Mouse (Mus musculus) MEL-GATA-1-ER (cell line): ENCODE data around the gene Cpsf2.

Source experiments
- DNase-seq: peaks from one replicate; pipeline ENCODE4 v3.0.0-alpha.2; 2012; ENCODE audit warnings: low read depth; ENCODE audit errors: extremely low read depth

Gene Cpsf2

DNA sequence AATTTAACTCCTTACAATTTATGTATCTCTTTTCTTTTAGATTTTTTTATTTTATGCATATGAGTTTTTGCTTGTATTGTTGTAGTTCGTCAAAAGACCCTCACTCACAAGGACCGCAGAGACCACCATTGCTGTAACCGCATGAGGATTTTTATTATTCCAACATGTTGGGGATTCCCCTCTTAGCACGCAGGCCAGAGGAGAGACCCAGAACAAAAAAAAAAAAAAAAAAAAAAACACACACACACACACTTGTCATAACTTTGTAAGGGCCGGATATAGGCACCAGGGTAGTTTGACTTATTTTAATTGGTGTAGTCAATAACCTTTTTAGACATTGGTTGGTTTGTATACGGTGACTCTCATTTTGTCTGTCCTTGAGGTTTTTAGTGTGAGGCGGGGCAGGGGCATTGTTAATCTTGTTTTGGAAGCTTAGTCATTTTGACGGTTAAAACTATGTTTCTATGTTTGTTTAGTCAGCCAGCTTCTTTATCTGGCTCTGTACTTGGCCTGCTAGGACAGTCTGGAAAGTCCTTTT lies 3.5 kb downstream of the Cpsf2 start:
- DNase-seq: peak; percentile 85

DNA sequence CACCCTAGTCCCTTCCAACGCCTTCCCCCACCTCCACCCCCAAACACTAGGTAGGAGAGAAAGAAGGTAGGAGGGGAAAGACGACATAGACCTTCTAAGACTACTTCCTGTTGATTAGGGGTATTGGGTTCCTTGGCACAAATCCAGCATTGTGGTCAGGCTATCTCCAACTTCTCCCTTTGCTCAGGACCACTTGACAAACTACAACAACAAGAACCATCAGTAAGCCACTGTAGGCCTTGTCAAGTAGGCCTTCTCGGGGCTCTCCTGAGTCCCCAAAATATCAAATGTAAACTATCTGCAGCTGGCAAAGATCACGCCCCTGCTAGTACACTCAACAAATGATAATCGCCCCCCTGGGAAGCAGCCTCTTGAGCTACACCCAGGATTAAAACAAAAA lies 4.5 kb downstream of the Cpsf2 start:
- peak; percentile 100 for DNase-seq

DNA sequence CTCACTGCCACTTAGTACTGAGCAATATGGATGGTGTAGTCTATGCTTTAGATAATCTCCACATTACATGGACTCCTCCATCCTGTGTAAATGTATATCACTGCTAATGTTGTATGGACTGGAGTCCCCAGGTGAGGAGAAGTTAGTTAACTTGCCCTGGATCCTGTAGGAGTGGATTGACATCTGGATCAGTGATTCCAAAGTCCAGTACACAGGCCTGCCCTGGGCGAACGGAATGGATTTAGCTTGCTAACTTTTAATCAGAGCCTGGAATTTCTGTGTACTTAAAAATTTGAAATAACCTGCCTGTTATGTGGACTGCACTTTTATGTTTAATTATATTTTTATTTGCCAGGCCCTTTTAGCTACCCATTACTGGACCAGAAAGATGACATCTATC lies 5.8 kb downstream of the Cpsf2 start:
- no peak for DNase-seq

DNA sequence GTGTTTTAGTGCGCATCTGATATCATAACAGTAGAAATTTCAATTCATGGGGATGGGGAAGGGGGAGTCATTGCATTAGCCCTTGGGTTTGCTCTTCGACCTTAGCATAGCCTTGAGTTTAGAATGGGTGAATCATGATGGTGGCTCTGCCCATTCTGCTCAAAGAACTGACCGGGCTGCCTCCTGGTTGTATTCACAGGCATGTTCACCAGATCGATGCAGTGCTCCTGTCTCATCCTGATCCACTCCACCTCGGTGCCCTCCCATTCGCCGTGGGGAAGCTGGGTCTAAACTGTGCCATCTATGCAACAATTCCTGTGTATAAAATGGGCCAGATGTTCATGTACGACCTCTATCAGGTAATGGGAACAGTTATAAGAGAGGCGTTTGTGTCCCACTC lies 7.2 kb downstream of the Cpsf2 start:
- no peak for DNase-seq

DNA sequence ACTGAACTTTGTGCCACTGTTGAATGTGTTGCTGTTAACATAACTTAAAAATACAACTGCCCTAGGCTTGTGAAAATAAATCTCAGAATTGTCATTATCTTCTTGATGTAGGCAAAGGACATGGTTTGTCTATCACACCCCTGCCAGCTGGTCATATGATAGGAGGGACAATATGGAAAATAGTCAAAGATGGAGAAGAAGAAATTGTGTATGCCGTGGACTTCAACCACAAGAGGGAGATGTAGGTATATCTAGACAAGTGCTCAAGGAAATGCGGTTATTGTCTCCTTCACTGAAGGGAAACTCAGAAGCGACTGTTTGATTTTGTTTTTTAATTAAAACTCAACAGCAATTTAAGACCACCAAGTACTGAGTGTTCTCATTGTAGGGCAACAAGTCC lies 9.3 kb downstream of the Cpsf2 start:
- peak; percentile 26 for DNase-seq

DNA sequence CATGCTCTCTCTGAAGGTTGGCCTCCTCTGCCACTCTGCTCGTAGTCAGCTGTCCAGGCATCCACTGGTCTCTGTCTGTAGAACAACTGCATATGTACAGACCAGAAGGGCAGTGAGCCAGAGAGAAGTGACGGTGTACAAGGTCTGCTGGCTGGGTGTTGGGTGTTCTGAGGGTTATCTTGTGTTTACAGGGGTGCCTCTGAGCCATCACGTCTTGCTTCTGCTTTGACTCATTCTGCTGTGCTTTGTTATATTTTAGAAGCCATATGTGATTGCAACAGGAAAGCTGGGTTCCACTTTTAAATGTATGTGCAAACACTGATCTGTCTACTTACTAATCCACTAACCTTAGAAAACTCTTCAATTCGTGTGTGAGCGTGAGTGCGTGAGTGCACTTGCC lies 11.9 kb downstream of the Cpsf2 start:
- no peak for DNase-seq

DNA sequence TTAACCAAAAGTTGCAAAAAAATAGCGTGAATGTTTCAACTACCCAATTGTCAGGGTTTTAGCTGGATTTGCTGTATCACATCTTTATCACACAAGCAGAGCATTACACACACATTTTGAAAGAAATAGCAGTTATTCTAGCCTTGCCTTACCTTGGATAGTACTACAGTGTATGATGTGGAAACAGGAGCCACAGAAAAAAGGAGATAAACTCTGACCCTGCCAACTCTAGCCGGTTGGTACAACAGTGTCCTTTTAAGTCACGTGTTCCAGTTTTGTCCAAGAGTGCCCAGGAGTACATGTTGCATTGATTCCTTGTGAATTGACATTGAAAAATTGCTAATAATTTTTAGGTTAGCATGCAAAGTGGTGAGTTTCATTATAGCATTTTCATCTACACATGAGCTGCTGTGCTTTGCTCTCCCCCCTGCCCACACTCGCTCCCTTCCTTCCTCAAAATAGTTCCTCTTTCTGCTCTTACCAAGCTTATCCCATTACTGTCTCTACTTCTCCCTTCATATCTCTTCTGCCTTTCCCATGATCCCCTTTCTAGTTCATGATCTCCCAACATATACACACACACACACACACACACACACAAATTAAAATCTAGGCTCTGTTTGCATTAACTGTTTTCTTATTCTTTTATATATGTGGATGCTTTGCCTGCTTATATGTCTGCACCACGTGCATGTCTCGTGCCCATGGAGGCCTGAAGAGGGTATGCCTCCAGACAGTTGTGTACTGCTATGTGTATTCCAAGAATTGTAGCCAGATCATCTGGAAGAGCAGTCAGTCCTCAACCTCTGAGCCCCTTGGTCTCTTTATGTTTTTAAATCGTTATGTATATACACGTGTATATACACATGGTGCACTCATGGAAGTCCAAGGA lies 19.0 kb downstream of the Cpsf2 start:
- DNase-seq: peak; percentile 92

DNA sequence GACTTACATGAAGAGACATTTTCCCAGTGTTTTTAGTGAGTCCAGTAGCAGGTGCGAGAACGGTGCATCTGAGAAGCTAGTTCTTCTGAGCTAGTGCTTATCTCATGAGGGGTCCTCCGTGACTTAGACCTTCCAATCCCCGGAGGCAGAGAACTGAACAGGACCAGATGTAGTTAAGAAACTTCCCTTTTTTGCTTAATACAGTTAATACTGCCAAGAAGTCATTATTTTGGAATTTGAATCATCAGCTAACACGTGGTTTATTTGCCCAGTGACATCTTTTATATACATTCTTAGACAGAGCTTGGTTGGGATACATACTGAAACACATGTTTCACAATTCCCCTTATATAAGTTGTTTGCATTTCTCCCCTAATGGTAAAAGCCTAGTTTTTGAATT lies 23.1 kb downstream of the Cpsf2 start:
- DNase-seq: peak; percentile 75

DNA sequence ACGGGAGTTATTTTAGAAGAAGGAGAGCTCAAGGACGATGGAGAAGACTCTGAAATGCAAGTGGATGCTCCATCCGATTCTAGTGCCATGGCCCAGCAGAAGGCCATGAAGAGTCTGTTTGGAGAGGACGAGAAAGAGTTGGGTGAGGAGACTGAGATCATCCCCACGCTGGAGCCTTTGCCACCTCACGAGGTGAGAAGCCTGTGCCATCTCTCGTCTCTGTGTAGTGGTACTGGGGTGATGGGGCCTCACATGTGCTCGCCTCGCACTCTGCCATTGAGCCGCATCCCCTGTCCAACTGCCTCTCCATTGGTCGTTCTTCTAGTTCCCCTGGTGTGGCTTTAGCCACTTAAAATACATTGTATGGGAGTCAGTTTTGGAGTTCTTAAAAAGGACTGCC lies 25.0 kb downstream of the Cpsf2 start:
- no peak for DNase-seq

DNA sequence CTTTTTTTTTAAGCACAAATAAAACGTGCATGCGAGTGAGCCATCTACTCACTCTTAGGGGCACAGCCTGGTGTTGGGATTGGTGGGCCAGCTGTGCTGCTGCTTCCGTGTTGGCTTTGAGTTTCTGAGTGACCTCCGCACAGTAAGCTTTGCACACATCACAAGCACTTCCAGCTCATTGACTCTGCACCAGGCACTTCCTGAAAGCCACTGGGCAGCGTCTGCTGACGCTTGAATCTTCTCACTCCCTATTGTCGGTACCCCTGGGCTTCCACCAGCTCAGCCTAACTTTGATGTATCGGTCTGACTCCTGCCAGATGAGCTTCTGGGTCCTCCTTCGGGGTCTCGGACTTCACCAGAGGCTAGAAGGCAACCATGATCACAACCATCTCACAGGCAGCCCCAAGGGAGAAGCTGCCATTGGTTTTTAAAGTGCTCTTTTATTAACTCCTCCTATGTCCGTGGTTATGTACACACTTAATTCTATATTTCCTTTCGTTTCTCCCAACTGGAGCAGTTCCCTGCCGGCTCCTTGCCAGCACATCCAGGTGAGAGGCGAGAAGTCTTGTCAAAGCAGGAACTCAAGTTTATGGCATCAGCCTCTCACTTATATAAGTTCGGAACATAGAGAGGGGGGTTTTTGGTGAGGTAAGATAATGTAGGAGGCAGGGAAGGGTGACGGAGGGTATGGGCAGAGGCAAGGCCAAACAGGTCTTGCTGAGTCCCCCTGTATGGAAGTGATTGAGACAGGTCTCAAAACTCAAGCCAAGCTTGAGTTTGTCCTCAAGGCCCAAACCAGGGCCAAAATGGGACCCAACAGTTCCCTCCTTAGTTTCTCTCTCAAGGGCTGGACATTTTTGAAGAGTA lies 32.6 kb downstream of the Cpsf2 start:
- no peak for DNase-seq

DNA sequence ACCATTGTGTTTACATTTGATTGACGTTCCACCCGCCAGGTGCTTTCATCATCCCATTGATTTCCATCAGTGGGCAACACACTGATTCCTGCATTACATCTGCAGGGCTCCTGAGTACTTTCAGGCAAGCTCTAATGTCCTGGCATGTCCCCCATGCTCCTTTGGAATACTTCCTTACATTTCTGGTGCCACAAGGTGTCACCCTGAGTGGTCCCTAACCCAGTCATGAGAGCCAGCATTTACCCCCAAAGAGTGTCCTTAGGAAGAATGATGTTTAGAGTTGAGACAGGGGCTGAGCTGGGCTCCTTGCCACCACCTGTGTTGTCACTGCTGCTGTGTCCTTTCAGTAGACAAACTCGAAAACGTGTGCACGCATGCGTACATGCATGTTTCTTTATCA lies 33.8 kb downstream of the Cpsf2 start:
- DNase-seq: no peak

DNA sequence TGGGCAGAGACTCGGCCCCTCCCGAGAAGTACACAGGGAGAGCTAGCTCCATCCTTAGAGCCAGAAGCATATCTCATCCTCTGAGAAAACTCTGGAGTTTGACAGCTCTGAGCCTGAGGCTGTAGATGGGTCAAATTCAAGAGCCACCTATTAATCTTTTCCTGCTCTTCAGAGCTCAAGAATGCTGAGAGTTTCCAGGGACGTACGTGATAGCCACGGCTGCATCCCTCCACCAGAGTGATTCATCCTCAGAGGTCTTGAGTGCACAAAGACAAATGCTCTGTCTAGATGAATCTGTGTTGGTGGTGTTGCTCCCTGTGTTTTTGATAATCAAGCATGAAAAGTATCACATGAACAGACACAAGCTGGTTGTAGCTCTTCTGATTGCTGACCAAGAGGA lies 38.6 kb downstream of the Cpsf2 start:
- DNase-seq: no peak

DNA sequence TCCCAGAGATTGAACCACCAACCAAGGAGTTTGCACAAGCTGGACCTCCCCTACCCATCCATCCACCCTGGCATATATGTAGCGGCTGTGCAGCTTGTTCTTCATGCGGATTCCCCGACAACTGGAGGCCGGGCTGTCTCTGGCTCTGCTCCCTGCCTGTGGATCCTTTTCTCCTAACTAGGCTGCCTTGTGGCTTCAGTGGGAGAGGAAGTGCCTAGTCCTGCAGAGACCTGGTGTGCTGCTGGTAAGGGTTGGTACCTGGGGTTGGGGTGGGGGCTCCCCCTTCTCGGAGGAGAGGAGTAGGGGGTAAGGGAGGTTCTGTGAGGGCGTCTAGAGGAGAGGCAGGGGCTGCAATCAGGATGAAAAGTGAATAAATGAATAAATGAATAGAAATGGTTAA lies 39.3 kb downstream of the Cpsf2 start:
- no peak for DNase-seq

DNA sequence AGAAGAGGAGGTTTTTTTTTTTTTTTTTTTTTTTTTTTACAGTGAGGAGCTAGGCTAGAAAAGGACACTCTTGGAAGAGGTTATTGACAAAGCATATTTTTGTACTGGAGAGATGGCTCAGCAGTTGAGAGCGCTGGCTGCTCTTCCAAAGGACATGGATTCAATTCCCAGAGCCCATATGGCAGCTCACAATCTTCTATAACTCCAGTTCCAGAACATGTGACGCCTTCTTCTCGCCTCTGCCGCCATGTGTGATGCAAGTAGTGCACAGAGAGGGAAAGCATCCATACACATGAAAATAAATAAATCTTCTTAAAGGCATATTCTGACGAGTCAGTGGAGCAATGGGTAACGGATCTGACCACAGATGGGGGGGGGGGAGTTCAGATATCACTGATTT lies 46.1 kb downstream of the Cpsf2 start:
- no peak for DNase-seq

DNA sequence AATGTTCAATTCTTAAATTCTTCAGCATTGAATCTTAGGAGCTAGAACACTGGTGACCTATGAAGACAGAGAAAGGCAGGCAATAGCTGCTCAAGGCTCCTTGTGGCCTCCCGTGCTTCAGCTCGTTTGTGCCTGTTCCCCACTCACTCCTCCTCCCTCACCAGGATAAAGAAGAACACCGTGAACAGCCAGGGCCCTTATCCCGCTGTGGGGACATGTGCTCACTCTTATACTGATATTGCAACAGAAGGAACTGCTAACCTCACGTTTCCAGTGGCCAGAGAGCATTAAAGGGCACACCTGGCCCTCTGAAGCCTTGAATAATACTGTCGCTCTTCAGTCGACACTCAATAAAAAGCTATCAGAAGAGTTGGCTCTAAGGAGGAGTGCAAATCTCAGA lies 53.4 kb downstream of the Cpsf2 start:
- no peak for DNase-seq

DNA sequence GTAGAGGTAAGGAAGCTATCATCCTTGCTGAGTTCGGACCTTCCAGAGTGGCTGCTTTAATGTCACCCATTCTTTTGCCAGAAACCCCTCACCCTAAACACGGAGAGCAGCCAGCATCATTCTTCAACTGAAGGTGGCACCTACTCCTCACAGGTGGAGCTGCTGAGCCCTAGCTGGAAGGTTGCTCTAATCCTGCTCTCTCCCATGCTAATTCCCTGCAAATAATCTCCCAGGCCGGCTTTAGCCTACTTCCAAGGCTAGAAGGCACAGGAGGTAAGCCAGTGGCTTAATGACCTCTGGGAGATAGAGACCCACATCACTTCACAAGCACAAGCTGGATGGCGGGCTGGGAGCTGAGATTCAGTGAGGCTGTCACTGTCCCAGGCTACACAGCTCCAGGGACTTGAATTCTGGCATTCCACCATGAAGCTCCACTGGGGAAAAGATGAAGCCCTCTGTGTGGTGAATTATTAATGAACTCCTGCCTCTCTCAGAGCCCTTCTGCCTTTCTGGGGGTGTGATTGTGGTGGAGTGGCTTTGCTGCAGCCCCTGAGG lies 54.2 kb downstream of the Cpsf2 start:
- no peak for DNase-seq

DNA sequence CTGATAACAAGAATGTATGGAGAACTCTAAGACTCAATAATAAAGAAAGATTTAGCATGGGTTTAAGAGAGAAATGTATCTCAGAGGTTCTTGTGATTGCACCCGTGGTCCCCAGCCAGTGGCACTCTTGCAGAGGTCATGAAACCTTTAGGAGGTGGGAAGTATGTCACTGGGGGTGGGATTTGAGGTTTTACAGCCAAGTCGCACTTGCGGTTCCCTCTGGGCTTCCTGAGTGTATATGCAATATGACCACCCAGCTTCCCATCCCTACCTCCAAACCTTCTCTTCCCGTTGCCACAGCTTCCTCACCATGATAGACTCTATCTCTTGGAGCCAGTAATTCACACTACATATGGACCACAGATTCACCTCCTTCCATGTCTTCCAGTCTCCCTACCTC lies 59.1 kb downstream of the Cpsf2 start:
- DNase-seq: no peak

DNA sequence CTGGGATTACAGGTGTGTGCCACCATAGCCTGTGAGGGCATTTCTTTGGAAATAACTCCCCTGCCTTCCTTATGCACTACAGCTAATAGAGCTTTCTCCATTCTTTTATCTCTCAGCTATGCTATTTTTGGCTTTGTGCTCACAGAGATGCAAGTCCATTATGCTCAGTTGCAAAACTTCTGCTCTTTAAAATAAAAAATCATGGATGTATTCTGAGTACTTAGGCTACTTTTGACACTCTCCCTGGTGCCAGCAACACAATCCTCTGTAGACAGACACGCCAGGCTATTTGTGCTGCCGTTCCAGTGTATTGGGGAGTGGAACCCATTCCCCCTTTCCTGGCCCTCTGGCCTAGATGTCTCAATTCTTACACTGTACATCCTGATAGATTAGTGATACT lies 64.1 kb downstream of the Cpsf2 start:
- DNase-seq: no peak

DNA sequence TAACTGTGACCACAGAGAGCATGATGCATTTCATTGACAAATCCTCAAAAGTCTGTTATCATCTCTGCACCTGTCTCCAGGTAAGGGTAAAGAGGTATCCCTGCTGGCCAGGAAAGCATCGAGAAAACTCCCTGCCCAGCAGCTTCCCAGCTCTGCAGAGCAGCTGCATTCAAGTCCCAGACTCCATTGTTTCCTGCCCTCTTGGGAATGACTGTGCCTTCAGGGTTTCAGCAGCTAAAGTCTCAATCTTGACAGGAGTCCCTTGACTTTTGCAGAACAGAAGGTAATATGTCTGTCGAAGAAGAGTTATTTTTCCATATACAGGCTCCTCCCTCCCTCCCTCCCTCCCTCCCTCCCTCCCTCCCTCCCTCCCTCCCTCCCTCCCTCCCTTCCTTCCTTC lies 65.9 kb downstream of the Cpsf2 start:
- DNase-seq: no peak

DNA sequence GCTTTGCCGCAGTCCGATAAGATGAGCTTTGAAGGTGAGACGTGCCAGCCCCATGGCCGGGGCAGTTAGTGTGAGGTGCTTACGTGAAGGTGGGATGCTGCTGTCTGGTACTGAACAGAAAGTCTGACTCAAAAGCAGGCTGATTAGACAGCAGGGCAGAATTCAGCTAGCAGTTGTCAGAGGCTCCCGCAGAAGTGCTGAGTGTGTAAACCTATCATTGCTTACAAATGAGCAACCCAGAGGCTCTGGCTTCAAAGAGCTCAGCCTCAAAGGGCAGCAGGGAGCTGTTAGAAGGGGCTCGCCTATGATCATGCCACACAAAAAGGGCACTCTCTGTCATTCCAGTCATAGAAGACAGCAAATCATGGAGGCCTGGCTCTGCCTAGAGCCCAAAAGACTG lies 66.5 kb downstream of the Cpsf2 start:
- no peak for DNase-seq

DNA sequence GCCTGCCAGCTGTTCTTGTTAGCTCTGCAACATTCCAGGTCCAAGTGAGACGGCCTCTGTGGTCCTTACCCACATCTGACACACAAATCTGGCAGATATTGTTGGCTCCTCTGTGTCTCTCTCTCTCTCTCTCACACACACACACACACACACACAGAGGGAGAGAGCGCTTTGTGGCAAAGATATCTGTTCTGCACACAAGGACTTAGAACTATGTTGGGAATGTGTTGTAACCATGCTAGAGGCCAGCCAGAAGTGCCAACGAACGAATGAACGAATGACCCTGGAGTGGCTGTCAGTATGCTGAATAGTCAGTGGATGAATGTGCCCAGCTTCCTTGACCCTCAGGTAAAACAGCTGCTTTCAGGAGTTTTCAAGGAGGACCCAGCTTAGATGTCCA lies 68.1 kb downstream of the Cpsf2 start:
- no peak for DNase-seq

DNA sequence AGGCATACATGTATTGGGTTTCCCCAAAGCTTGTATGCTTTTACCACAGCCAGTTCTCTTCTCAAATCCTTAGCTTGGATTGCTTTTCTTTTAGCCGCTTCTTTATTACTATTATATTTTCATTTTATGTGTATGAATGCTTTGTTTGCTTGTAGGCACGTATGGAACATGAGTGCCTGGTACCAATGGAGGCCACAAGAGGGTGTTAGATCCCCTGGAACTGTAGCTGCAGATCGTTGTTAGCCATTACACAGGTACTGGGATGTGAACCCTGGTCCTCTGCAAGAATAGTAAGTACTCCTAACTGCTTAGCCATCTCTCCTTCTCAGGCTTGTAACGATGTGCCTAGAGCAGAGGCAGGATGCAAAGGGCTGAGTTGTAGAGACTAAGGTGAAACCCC lies 78.4 kb downstream of the Cpsf2 start:
- DNase-seq: no peak
